Mouse (Mus musculus) bone marrow macrophage, adult 2 months (primary cell): Measurements from ENCODE around the gene Ankrd31.

ENCODE experiments used
- CTCF ChIP-seq: IDR thresholded peaks from 2 replicates; pipeline ENCODE4 v1.5.1; 2012; ENCODE audit warnings: low read depth, mild to moderate bottlenecking, low read length, moderate library complexity
- POLR2A ChIP-seq: IDR thresholded peaks from 2 replicates; pipeline ENCODE4 v1.6.1; 2012; ENCODE audit warnings: mild to moderate bottlenecking, low read depth, low read length, borderline replicate concordance

DNA sequence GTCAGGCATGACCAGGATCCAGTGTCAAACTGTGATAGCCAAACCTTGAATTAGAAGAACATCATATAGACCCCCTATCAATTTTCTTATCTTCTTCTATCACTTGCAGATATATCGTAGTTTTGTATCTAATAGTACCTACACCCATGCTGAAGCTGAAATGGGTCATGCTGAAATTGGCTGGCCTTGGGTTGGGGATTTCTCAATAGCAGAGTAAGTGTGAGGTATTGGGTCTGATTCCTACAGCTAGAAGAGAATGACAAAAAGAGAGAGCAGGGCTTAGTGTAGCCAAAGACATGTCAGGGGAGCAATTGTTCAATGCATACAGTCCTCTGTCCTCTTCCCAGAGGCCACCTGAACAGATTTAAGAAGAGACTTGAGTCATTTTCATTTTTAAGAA lies 18.0 kb upstream of the Ankrd31 start:
- TF ChIP-seq POLR2A (no peak), CTCF (no peak)
